In genomic region chr7:70368268-70368655, GRCm38 (mm10) we compare ENCODE assay signal across 10 mouse cellular contexts. TPM values are rescaled to one million over a fixed set of nuclear protein-coding genes. Genes with fewer than 3 reads are reported as not detected.
DNase-seq lines count a peak whose midpoint lies in the region; ATAC-seq and TF ChIP-seq lines count a peak whose summit lies in the region.
"Had no signal": no experiment of that assay in that cellular context is flagged by ENCODE, and none has a peak within 500 bp of the region (broad histone marks: within the 10 kb centered on the region; RNA-seq: fewer than 3 reads in every experiment).

No protein-coding gene starts in this region.

- no peak for ATAC-seq in heart, embryonic 12.5 days (ENCODE audit: insufficient number of reproducible peaks, low FRiP score)
- ATAC-seq in limb, embryonic 14.5 days (ENCODE audit: low FRiP score, low read depth) = no peak
- ATAC-seq in stomach, postnatal 0 days (ENCODE audit: low FRiP score, low TSS enrichment) = no peak
- ATAC-seq: Patski had no signal

- peaks cover 24% of the 10 kb centered on the region for H3K4me1 ChIP-seq in heart, embryonic 10.5 days
- H3K4me1 ChIP-seq in heart, embryonic 12.5 days (replicated peaks) = peaks cover 19% of the 10 kb centered on the region
- peaks cover 20% of the 10 kb centered on the region for H3K4me1 ChIP-seq in limb, embryonic 14.5 days (ENCODE audit: control insufficient read depth, insufficient read depth, low read length)
- H3K4me1 ChIP-seq in stomach, postnatal 0 days (replicated peaks; ENCODE audit: control insufficient read depth, insufficient read depth) = no peaks in the 10 kb centered on the region

- TF ChIP-seq POLR2A in limb, embryonic 14.5 days (IDR thresholded peaks at IDR 0.05; ENCODE audit: borderline replicate concordance, extremely low read depth, insufficient read depth, insufficient read length) = no peak

- no peak overlapping the region for H3K9ac ChIP-seq in heart, embryonic 12.5 days
- no peak overlapping the region for H3K9ac ChIP-seq in limb, embryonic 14.5 days (ENCODE audit: low read depth, low read length, severe bottlenecking)
- H3K9ac ChIP-seq in stomach, postnatal 0 days (ENCODE audit: low read length) = no peak overlapping the region

- intact Hi-C loops in left cerebral cortex, postnatal 14 days (cut with DNase I) = no loop called here

- peaks cover 68% of the 10 kb centered on the region for H3K27me3 ChIP-seq in heart, embryonic 10.5 days (ENCODE audit: insufficient read depth, poor library complexity, severe bottlenecking)
- peaks cover 55% of the 10 kb centered on the region for H3K27me3 ChIP-seq in heart, embryonic 12.5 days (replicated peaks)
- H3K27me3 ChIP-seq in limb, embryonic 14.5 days (ENCODE audit: control insufficient read depth, insufficient read depth, low read length) = peaks cover 64% of the 10 kb centered on the region
- H3K27me3 ChIP-seq in stomach, postnatal 0 days (ENCODE audit: control insufficient read depth, insufficient read depth, low read length) = no peaks in the 10 kb centered on the region
- H3K27me3 ChIP-seq: Patski had no signal

- WGBS in heart, embryonic 10.5 days = 16% methylated on average over 6 of the region's 6 CpGs
- 31% methylated on average over 6 of the region's 6 CpGs for WGBS in heart, embryonic 12.5 days
- WGBS in limb, embryonic 14.5 days = 27% methylated on average over 6 of the region's 6 CpGs
- 50% methylated on average over 6 of the region's 6 CpGs for WGBS in stomach, postnatal 0 days

- H3K36me3 ChIP-seq in heart, embryonic 10.5 days = no peaks in the 10 kb centered on the region
- H3K36me3 ChIP-seq in heart, embryonic 12.5 days = no peaks in the 10 kb centered on the region
- H3K36me3 ChIP-seq in limb, embryonic 14.5 days (ENCODE audit: control insufficient read depth, insufficient read depth, low read length) = no peaks in the 10 kb centered on the region
- no peaks in the 10 kb centered on the region for H3K36me3 ChIP-seq in stomach, postnatal 0 days (ENCODE audit: control insufficient read depth, insufficient read depth, low read length)

- no peak overlapping the region for H3K4me2 ChIP-seq in heart, embryonic 12.5 days
- H3K4me2 ChIP-seq in limb, embryonic 14.5 days (replicated peaks; ENCODE audit: low read depth, low read length, severe bottlenecking) = peak overlapping the region; percentile 29; the same call in 1 of the 2 replicates
- peak overlapping the region; percentile 53 for H3K4me2 ChIP-seq in stomach, postnatal 0 days (replicated peaks; ENCODE audit: low read depth)

- H3K4me3 ChIP-seq in heart, embryonic 10.5 days = peak overlapping the region; percentile 33; the same call in 1 of the 2 replicates
- H3K4me3 ChIP-seq in heart, embryonic 12.5 days = no peak overlapping the region
- peak overlapping the region; percentile 13; the same call in 1 of the 2 replicates for H3K4me3 ChIP-seq in limb, embryonic 14.5 days (replicated peaks; ENCODE audit: low read length)
- peak overlapping the region; percentile 24; the same call in 1 of the 2 replicates for H3K4me3 ChIP-seq in stomach, postnatal 0 days (ENCODE audit: low read depth, low read length)

- H3K9me3 ChIP-seq in heart, embryonic 10.5 days = no peaks in the 10 kb centered on the region
- no peaks in the 10 kb centered on the region for H3K9me3 ChIP-seq in heart, embryonic 12.5 days (replicated peaks)
- no peaks in the 10 kb centered on the region for H3K9me3 ChIP-seq in limb, embryonic 14.5 days (ENCODE audit: control insufficient read depth, low read length)
- H3K9me3 ChIP-seq in stomach, postnatal 0 days (ENCODE audit: control insufficient read depth, low read length) = no peaks in the 10 kb centered on the region

- no peak for TF ChIP-seq CTCF in stomach, postnatal 0 days (IDR thresholded peaks at IDR 0.05; ENCODE audit: low read depth)

- H3K27ac ChIP-seq in heart, embryonic 10.5 days = no peak overlapping the region; the same call in 1 of the 2 replicates
- no peak overlapping the region for H3K27ac ChIP-seq in heart, embryonic 12.5 days (ENCODE audit: poor library complexity, severe bottlenecking)
- no peak overlapping the region for H3K27ac ChIP-seq in limb, embryonic 14.5 days (replicated peaks; ENCODE audit: low read depth, low read length)
- H3K27ac ChIP-seq in stomach, postnatal 0 days (replicated peaks) = peak overlapping the region; percentile 74

- no peak for TF ChIP-seq EP300 in stomach, postnatal 0 days (optimal IDR thresholded peaks at IDR 0.05)

- no peak for DNase-seq in heart, embryonic 10.5 days (ENCODE audit: low spot score)
- DNase-seq in retina, embryonic 14.5 days (ENCODE audit: low spot score) = peak; percentile 16
- DNase-seq in retina, postnatal 1 day = no peak
- DNase-seq in limb, embryonic 14.5 days (ENCODE audit: low spot score) = no peak
- no peak for DNase-seq in stomach, postnatal 0 days (ENCODE audit: low spot score)
- no peak for DNase-seq in adrenal gland, postnatal 10 days
- DNase-seq in left cerebral cortex, postnatal 14 days (ENCODE audit: low spot score in 2 of 2) = no peak
- DNase-seq: right cerebral cortex, postnatal 25 days had no signal

RNA-seq across cellular contexts. Expression of gene Nr2f2, which starts 1.7 kb away (rescaled TPM):
- polyA plus RNA-seq in heart, embryonic 10.5 days (2016; fragmentation: Nextera tagmentation; extraction: Ambion mirVana) = 16.2 and 48.0 TPM in 2 replicates
- 26.5 and 27.7 TPM in 2 replicates for polyA plus RNA-seq in heart, embryonic 12.5 days (2016; fragmentation: Nextera tagmentation; extraction: Ambion mirVana)
- polyA plus RNA-seq in limb, embryonic 14.5 days (2012; rRNA removed) = 80.2 and 134 TPM in 2 replicates
- 54.7 and 60.8 TPM in 2 replicates for polyA plus RNA-seq in limb, embryonic 14.5 days (2014; fragmentation: Nextera tagmentation; extraction: Ambion mirVana)
- polyA plus RNA-seq in stomach, postnatal 0 days (2015; fragmentation: Nextera tagmentation; extraction: Ambion mirVana) = 52.8 and 53.9 TPM in 2 replicates
- total RNA-seq in adrenal gland, postnatal 10 days (2021) = 10 to 100 TPM; 78.3 to 79.6 TPM
- 10 to 100 TPM; 36.7 to 46.6 TPM for total RNA-seq in left cerebral cortex, postnatal 14 days (2021)
